Mouse (Mus musculus) limb, embryonic 14.5 days (tissue): ENCODE measurements around the gene Gm20388. TPM values are rescaled to one million over a fixed set of nuclear protein-coding genes. Genes with fewer than 3 reads are reported as not detected.
A peak's percentile ranks its signal among the peaks of the same experiment; 100 is the strongest.

Experiments used
- ATAC-seq: fragments of 200-750 bp; cut with Nextera tagmentation; 2 replicates; pipeline ENCODE4 v1.8.0; 2017; ENCODE audit warnings: low read depth, moderate number of reproducible peaks, moderate TSS enrichment; ENCODE audit not compliant: low FRiP score
- DNase-seq: peaks from one replicate; pipeline ENCODE4 v3.0.0-alpha.2; 2015; ENCODE audit warnings: low spot score
- H3K27ac ChIP-seq: fragments of 300-500 bp; sonication (generic); replicated peaks from 2 replicates; pipeline ENCODE4 v1.5.1; 2014; ENCODE audit warnings: low read depth, mild to moderate bottlenecking, low read length, moderate library complexity, mixed read lengths
- H3K27me3 ChIP-seq: fragments of 300-500 bp; sonication (generic); 2 replicates; pipeline ENCODE4 v1.6.1; 2014; ENCODE audit warnings: low read length, mixed read lengths; ENCODE audit not compliant: control insufficient read depth, insufficient read depth
- H3K36me3 ChIP-seq: fragments of 300-500 bp; sonication (generic); 2 replicates; pipeline ENCODE4 v1.6.1; 2014; ENCODE audit warnings: mild to moderate bottlenecking, low read length, moderate library complexity, mixed read lengths; ENCODE audit not compliant: control insufficient read depth, insufficient read depth
- H3K4me1 ChIP-seq: fragments of 300-500 bp; sonication (generic); 2 replicates; pipeline ENCODE4 v1.6.1; 2014; ENCODE audit warnings: antibody characterized with exemption, low read length, mixed read lengths; ENCODE audit not compliant: control insufficient read depth, insufficient read depth
- H3K4me2 ChIP-seq: fragments of 300-500 bp; sonication (generic); replicated peaks from 2 replicates; pipeline ENCODE4 v1.6.1; 2014; ENCODE audit warnings: low read depth, mild to moderate bottlenecking, low read length, moderate library complexity; ENCODE audit not compliant: severe bottlenecking
- H3K4me3 ChIP-seq: fragments of 300-500 bp; sonication (generic); replicated peaks from 2 replicates; pipeline ENCODE4 v1.5.1; 2014; ENCODE audit warnings: low read length
- H3K9ac ChIP-seq: fragments of 300-500 bp; sonication (generic); 2 replicates; pipeline ENCODE4 v1.6.1; 2014; ENCODE audit warnings: mild to moderate bottlenecking, low read depth, low read length, moderate library complexity; ENCODE audit not compliant: severe bottlenecking
- H3K9me3 ChIP-seq: fragments of 300-500 bp; sonication (generic); 2 replicates; pipeline ENCODE4 v1.6.1; 2016; ENCODE audit warnings: low read length; ENCODE audit not compliant: control insufficient read depth
- POLR2A ChIP-seq: fragments of 200-500 bp; IDR thresholded peaks from 2 replicates; pipeline ENCODE4 v1.8.0; 2012; ENCODE audit warnings: inconsistent platforms, mild to moderate bottlenecking, moderate library complexity, borderline replicate concordance; ENCODE audit not compliant: insufficient read depth, insufficient read length; ENCODE audit errors: extremely low read depth
- WGBS: fragments of 180-500 bp; shearing (Covaris S2); extraction: QIAGEN DNeasy Blood & Tissue Kit; methylation state at CpG from one replicate; pipeline ENCODE4 v1.1.7; 2014; 5-methylcytosine and 5-hydroxymethylcytosine counted together
- polyA plus RNA-seq, 2 experiments: library from polyadenylated mRNA; depleted of rRNA in 1 of 2; stranded (reverse) in 1 of 2; unstranded in 1 of 2; fragments of >200 nt; fragmentation: Nextera tagmentation in 1 of 2; extraction: Ambion mirVana in 1 of 2; gene quantifications; 2 replicates each; pipeline versions ENCODE4 v1.2.1 to v1.2.3; 2012 to 2014

Gm20388 gene
- polyA plus RNA-seq, 2 experiments = 1.9 to 49.9 TPM

DNA sequence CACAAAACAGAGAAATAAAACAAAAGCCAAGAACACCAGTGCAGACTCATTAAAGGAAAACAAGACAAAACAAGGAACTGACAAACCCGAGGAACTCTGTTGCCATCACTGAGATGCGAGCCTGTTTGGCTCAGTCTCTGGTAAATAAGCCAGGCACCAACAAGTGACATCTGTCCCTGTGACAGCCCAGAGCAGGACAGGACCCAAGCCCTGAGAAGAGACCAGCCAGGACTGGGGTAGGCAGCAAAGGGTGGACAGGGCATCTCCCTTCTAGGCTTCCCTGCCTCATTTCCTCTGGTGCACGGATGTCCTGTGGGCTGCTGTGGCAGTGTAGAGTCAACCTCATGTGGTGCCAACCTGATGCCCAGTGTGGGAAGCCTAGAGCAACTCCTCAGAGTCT lies 2752.5 kb downstream of the Gm20388 start:
- Histone ChIP-seq H3K27ac (no peak overlapping the region), H3K4me2 (no peak overlapping the region), H3K9me3 (no peaks in the 10 kb centered on the region), H3K9ac (no peak overlapping the region), H3K36me3 (no peaks in the 10 kb centered on the region), H3K4me3 (no peak overlapping the region), H3K27me3 (no peaks in the 10 kb centered on the region), H3K4me1 (peaks cover 72% of the 10 kb centered on the region)
- WGBS = 57% methylated on average over 3 of the region's 3 CpGs
- ATAC-seq (no peak), DNase-seq (no peak)
- TF ChIP-seq POLR2A = no peak

DNA sequence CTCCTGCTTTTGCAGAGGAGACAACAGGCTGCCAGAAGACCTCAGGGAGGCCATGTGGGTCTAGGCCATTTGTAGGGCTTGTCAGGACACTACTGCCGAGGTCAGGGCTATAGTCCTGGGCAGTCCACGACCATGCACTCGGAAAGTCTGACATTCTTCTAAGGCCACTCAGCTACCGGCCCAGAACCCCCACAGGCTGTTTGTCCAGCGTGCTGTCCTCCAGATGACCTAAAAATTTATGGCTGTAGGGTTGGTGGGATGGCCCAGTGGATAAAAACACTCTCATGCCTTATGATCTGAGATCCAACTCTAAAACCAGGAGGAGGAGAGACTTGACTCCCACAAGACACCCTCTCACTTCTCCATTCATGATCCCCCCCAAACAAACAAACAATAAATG lies 2753.0 kb downstream of the Gm20388 start:
- no peak for ATAC-seq
- no peak overlapping the region for H3K4me3 ChIP-seq
- no peaks in the 10 kb centered on the region for H3K36me3 ChIP-seq
- no peaks in the 10 kb centered on the region for H3K27me3 ChIP-seq
- WGBS = 41% methylated on average over 5 of the region's 5 CpGs
- no peak overlapping the region for H3K9ac ChIP-seq
- no peaks in the 10 kb centered on the region for H3K9me3 ChIP-seq
- H3K4me1 ChIP-seq = peaks cover 67% of the 10 kb centered on the region
- no peak for TF ChIP-seq POLR2A
- no peak for DNase-seq
- no peak overlapping the region for H3K4me2 ChIP-seq
- H3K27ac ChIP-seq = no peak overlapping the region

DNA sequence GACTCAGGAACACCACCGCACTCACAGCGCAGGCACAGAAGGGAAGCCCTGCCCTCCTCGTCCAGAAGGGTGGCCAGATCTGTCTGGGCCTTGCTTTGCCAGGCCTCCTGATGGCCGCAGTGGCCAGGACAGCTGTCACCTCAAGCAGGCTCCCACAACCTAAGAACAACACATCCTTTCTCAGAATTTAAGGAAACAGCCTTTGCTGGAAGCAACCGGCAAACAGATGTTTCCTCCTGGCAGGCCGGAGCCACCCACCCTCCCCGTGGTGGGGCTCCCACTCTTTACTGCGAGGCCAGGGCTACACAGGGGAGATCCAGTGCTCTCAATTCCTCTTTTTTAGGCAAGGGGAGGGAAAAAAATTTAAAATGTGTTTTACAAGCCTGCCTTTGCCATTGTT lies 2754.6 kb downstream of the Gm20388 start:
- no peaks in the 10 kb centered on the region for H3K9me3 ChIP-seq
- H3K9ac ChIP-seq = no peak overlapping the region
- no peak for TF ChIP-seq POLR2A
- H3K27ac ChIP-seq = peak overlapping the region; percentile 49; the same call in 1 of the 2 replicates
- H3K4me3 ChIP-seq = no peak overlapping the region
- DNase-seq = peak; percentile 67
- H3K4me2 ChIP-seq = peak overlapping the region; percentile 26
- H3K4me1 ChIP-seq = peaks cover 60% of the 10 kb centered on the region
- no peaks in the 10 kb centered on the region for H3K36me3 ChIP-seq
- ATAC-seq = peak; percentile 62
- no peaks in the 10 kb centered on the region for H3K27me3 ChIP-seq
- 13% methylated on average over 8 of the region's 8 CpGs for WGBS

DNA sequence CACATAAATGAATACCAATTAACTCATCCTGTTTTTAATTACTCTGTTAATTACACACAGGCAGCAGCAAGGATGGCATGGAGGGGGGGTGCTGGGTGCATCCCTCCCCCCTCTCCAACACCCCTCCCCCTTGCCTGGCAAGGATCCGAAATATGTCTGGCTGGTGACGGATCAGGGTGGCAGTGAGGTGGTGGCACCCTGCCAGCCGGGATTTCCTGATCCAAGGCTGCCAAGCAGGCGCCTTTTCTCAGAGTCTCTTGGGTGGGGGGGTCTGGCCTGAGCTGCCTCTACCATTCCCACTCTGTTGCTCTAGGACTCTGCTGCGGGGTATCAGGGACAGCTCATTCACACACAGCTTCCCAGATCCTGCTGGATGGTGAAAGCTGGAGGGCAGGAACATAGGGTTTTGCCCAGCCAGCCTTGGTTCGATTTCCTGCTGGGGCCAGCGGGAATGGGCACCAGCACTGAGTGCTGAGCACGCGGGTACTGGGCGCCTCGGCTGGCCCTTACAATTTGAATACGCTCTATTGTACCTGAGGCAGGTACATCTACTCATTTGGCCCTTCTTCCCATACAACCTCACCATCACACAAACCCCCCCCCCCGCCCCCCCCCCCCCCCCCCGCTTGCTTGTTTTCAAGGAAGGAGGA lies 2755.2 kb downstream of the Gm20388 start:
- H3K4me1 ChIP-seq = peaks cover 56% of the 10 kb centered on the region
- WGBS = 40% methylated on average over 12 of the region's 14 CpGs
- peak overlapping the region; percentile 26 for H3K4me2 ChIP-seq
- no peaks in the 10 kb centered on the region for H3K9me3 ChIP-seq
- TF ChIP-seq POLR2A = no peak
- ATAC-seq (peak; percentile 57), DNase-seq (peak; percentile 78)
- H3K4me3 ChIP-seq = no peak overlapping the region
- H3K36me3 ChIP-seq = no peaks in the 10 kb centered on the region
- no peaks in the 10 kb centered on the region for H3K27me3 ChIP-seq
- 0 out of 2 replicates have a peak overlapping the region, but pooled peaks have one; percentile 49 for H3K27ac ChIP-seq
- no peak overlapping the region for H3K9ac ChIP-seq

DNA sequence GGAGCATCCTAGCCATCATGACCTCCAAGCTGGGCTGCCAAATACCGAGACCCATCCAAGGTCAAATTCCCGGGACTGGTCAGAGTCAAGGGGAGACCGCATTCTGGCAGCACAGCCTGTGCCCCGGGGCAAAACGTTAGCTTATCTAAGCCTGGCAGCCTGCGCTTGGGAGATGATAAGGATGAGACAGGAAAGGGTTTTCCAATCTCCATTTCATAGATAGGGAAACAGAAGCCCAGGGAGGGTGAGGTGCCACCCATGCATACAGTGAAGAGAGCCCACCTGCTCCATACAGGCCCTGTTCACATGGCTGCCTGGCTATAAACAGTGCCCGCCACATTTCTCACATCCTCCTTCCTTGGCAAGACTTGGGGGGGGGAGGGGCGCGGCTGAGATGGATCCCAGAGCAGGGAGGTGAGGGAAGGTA lies 2755.7 kb downstream of the Gm20388 start:
- Histone ChIP-seq H3K9me3 (no peaks in the 10 kb centered on the region), H3K36me3 (no peaks in the 10 kb centered on the region), H3K9ac (no peak overlapping the region), H3K4me3 (no peak overlapping the region), H3K27ac (0 out of 2 replicates have a peak overlapping the region, but pooled peaks have one; percentile 33), H3K4me1 (peaks cover 50% of the 10 kb centered on the region), H3K4me2 (no peak overlapping the region; the same call in 1 of the 2 replicates), H3K27me3 (no peaks in the 10 kb centered on the region)
- no peak for TF ChIP-seq POLR2A
- 32% methylated on average over 9 of the region's 9 CpGs for WGBS
- no peak for ATAC-seq
- no peak for DNase-seq
